Mouse (Mus musculus): Measurements from ENCODE around the gene Hmcn2.

DNA sequence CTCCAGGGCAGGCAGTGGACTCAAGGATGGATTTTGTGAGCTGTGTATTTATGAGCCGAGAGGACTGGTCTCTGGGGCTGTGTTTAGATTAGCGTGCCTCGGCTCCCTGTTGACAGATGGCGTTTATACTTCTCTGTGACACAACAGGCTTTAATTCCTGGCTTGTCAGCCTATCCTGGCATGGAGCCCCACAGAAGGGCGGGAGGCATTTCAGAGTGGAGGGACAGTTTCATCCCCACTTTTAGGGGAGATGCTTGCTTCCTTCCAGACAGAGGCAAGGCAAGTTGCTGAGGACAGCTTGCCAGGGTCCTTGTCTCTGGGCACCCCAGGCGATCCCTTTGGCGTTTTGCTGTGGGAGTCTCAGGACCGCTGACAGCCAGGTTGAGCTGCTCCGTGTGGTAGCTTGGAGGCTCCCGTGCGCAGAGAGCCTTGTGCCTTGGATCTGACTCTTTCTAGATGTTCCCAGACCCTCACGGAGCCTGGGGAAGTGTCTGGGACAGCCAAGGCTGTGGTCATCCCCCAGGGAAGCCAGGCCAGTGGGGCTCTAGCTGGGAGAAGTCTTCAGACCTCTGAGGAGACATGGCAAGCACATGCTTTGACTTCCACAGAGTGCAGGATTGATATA lies 23.6 kb downstream of the Hmcn2 start:
- TF ChIP-seq CTCF (IDR thresholded peaks at IDR 0.05; ENCODE audit: insufficient read depth, low read depth, low read length) (no peak), POLR2A (IDR thresholded peaks at IDR 0.05; ENCODE audit: insufficient read depth, low read depth, low read length) (no peak)
